Mouse (Mus musculus): ENCODE data around the gene Vpreb3. TPM values are rescaled to one million over a fixed set of nuclear protein-coding genes. Genes with fewer than 3 reads are reported as not detected.
"Not testable (repeated sequence)": the region's sequence is repeated elsewhere in the genome, so short reads cannot be mapped to it uniquely, and the experiment has no call there.

Gene Vpreb3
- polyA plus RNA-seq, 1 experiment from 2014 or later: 1.0 TPM

- H3K4me2 ChIP-seq: no peak overlapping the region
- H3K36me3 ChIP-seq: no peaks in the 10 kb centered on the region
- no peaks in the 10 kb centered on the region for H3K27me3 ChIP-seq (replicated peaks)
- H3K4me1 ChIP-seq: no peaks in the 10 kb centered on the region
- no peak for ATAC-seq (ENCODE audit: low FRiP score)
- no peaks in the 10 kb centered on the region for H3K9me3 ChIP-seq (replicated peaks)
- no peak overlapping the region for H3K9ac ChIP-seq (replicated peaks)
- 95% methylated on average over 3 of the region's 3 CpGs for WGBS
- H3K27ac ChIP-seq (replicated peaks): no peak overlapping the region
- no peak overlapping the region for H3K4me3 ChIP-seq (replicated peaks)
These were observed 36.6 kb downstream of the Vpreb3 start for GRCm38 (mm10) chr10:75979432-75979831.

- no peaks in the 10 kb centered on the region for H3K9me3 ChIP-seq (replicated peaks)
- H3K27ac ChIP-seq (replicated peaks): no peak overlapping the region
- H3K4me2 ChIP-seq: no peak overlapping the region
- H3K4me1 ChIP-seq: no peaks in the 10 kb centered on the region
- no peak overlapping the region for H3K9ac ChIP-seq (replicated peaks)
- H3K27me3 ChIP-seq (replicated peaks): no peaks in the 10 kb centered on the region
- WGBS: 72% methylated on average over 4 of the region's 4 CpGs
- ATAC-seq (ENCODE audit: low FRiP score): no peak
- H3K36me3 ChIP-seq: no peaks in the 10 kb centered on the region
- H3K4me3 ChIP-seq (replicated peaks): no peak overlapping the region
These were observed 47.7 kb downstream of the Vpreb3 start for GRCm38 (mm10) chr10:75990430-75991042.

DNA sequence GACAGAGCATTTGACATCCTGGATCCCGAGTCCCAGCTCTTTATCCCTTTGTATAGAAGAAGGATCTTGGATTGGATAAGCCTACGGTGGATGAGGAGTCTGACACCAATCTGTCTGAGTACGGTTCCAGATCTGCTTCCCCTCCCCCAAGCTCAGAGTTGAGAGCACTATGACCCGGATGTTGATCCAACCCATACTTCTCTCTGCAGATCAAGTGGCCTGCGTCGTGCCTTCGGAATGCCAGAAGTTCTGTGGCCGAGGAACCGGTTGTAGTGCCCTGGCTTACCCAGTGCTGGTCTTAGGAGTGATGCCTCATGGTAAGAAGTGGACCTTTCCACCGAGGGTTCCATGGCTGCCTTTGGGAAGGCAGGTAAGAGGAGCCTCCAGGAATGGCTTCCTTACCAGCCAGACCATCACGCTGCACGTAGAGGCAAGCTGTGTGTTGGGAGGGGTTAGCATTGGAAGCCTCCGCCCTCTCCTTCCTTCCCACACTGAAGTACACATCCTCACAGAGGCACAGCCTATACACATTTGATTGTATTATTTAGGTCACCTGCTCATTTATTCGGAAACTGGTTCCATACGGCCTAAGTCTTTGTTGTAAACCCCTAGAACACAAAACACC lies 50.9 kb downstream of the Vpreb3 start:
- no peak overlapping the region for H3K4me2 ChIP-seq
- H3K27ac ChIP-seq (replicated peaks): no peak overlapping the region
- H3K9ac ChIP-seq (replicated peaks): no peak overlapping the region
- H3K4me1 ChIP-seq: no peaks in the 10 kb centered on the region
- no peaks in the 10 kb centered on the region for H3K9me3 ChIP-seq (replicated peaks)
- no peak overlapping the region for H3K4me3 ChIP-seq (replicated peaks)
- no peak for ATAC-seq (ENCODE audit: low FRiP score)
- H3K27me3 ChIP-seq (replicated peaks): no peaks in the 10 kb centered on the region
- no peaks in the 10 kb centered on the region for H3K36me3 ChIP-seq
- WGBS: 92% methylated on average over 15 of the region's 15 CpGs

- not testable (repeated sequence) for ATAC-seq (ENCODE audit: low FRiP score); H3K4me2 ChIP-seq; H3K4me1 ChIP-seq; H3K4me3 ChIP-seq (replicated peaks); H3K27ac ChIP-seq (replicated peaks); H3K36me3 ChIP-seq; H3K9me3 ChIP-seq (replicated peaks); H3K9ac ChIP-seq (replicated peaks); H3K27me3 ChIP-seq (replicated peaks)
- 74% methylated on average over 13 of the region's 13 CpGs for WGBS
These were observed 51.8 kb downstream of the Vpreb3 start for GRCm38 (mm10) chr10:75994531-75995210.

DNA sequence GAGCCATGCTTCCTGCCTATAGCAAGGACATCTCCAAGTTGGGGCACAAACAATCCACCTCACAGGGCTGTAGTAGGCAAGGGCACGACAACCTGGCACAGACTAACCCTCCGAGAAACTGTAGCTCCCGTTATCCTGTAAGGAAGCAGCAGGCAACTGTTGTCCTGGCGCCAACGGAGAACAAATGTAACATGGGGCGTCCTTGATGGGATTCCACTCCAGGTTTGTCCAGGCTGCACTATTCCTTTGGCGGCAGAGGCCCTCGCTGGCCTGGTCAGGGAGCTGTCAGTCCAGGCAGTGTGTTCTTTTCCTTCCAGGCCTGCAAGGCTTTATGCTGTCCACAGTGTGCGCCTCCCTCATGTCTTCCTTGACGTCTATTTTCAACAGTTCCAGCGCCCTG lies 52.6 kb downstream of the Vpreb3 start:
- Histone ChIP-seq H3K4me2 (no peak overlapping the region), H3K9ac (replicated peaks) (no peak overlapping the region), H3K36me3 (no peaks in the 10 kb centered on the region), H3K4me3 (replicated peaks) (no peak overlapping the region), H3K9me3 (replicated peaks) (no peaks in the 10 kb centered on the region), H3K4me1 (no peaks in the 10 kb centered on the region), H3K27ac (replicated peaks) (no peak overlapping the region), H3K27me3 (replicated peaks) (no peaks in the 10 kb centered on the region)
- WGBS: 93% methylated on average over 11 of the region's 11 CpGs
- no peak for ATAC-seq (ENCODE audit: low FRiP score)

DNA sequence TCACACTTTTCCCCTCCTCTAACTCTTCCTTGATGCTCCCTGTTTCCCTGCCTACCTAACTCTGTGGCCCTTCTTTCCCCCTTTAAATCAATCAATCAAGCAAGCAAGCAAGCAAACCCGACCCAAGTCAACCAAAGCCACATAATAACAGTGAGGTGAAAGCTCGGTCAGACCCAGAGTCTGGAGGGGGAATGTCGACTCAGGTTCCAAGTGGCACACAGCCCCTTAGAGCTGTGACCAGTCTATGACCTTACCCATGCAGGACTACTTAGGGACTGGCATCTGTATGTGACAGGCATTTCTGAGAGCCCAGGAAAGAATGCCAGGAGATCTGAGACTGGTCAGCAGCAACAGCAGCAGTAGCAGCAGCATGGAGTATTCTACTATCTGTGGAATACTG lies 53.5 kb downstream of the Vpreb3 start:
- H3K27ac ChIP-seq (replicated peaks): no peak overlapping the region
- H3K4me2 ChIP-seq: no peak overlapping the region
- WGBS: 56% methylated on average over 3 of the region's 3 CpGs
- H3K9me3 ChIP-seq (replicated peaks): no peaks in the 10 kb centered on the region
- no peak overlapping the region for H3K9ac ChIP-seq (replicated peaks)
- no peak for ATAC-seq (ENCODE audit: low FRiP score)
- no peak overlapping the region for H3K4me3 ChIP-seq (replicated peaks)
- 0 out of 2 replicates have a peak, but pooled peaks cover 2% of the 10 kb centered on the region for H3K4me1 ChIP-seq
- no peaks in the 10 kb centered on the region for H3K36me3 ChIP-seq
- H3K27me3 ChIP-seq (replicated peaks): no peaks in the 10 kb centered on the region

Other genes starting within 250 kb of the Vpreb3 start
- gene Cabin1, start 178.7 kb upstream of the Vpreb3 start, polyA plus RNA-seq (2015; fragmentation: Nextera tagmentation; extraction: Ambion mirVana): 32.9 and 35.8 TPM in 2 replicates
- 91.4 and 101 TPM in 2 replicates for gene Ddt, start 169.6 kb upstream of the Vpreb3 start, polyA plus RNA-seq (2015; fragmentation: Nextera tagmentation; extraction: Ambion mirVana)
- 0.29 TPM in 1 of 2 replicates, not detected in the other for gene Gm20441, start 162.1 kb upstream of the Vpreb3 start, polyA plus RNA-seq (2015; fragmentation: Nextera tagmentation; extraction: Ambion mirVana)
- 1.3 and 5.3 TPM in 2 replicates for gene Gstt3, start 161.6 kb upstream of the Vpreb3 start, polyA plus RNA-seq (2015; fragmentation: Nextera tagmentation; extraction: Ambion mirVana)
- 9.6 and 13.8 TPM in 2 replicates for gene Gstt1, start 144.5 kb upstream of the Vpreb3 start, polyA plus RNA-seq (2015; fragmentation: Nextera tagmentation; extraction: Ambion mirVana)
- gene Gstt4, start 120.5 kb upstream of the Vpreb3 start, polyA plus RNA-seq (2015; fragmentation: Nextera tagmentation; extraction: Ambion mirVana): not detected in 2 replicates
- gene Gstt2, start 105.6 kb upstream of the Vpreb3 start, polyA plus RNA-seq (2015; fragmentation: Nextera tagmentation; extraction: Ambion mirVana): 6.3 and 16.2 TPM in 2 replicates
- 1,840 and 1,880 TPM in 2 replicates for gene Mif, start 82.8 kb upstream of the Vpreb3 start, polyA plus RNA-seq (2015; fragmentation: Nextera tagmentation; extraction: Ambion mirVana)
- 1.2 and 1.9 TPM in 2 replicates for gene Derl3, start 49.6 kb upstream of the Vpreb3 start, polyA plus RNA-seq (2015; fragmentation: Nextera tagmentation; extraction: Ambion mirVana)
- 229 and 243 TPM in 2 replicates for gene Smarcb1, start 21.4 kb upstream of the Vpreb3 start, polyA plus RNA-seq (2015; fragmentation: Nextera tagmentation; extraction: Ambion mirVana)
- gene Chchd10, start 9.9 kb upstream of the Vpreb3 start, polyA plus RNA-seq (2015; fragmentation: Nextera tagmentation; extraction: Ambion mirVana): 166 and 190 TPM in 2 replicates
- 18.6 and 25.4 TPM in 2 replicates for gene Mmp11, start 6.6 kb upstream of the Vpreb3 start, polyA plus RNA-seq (2015; fragmentation: Nextera tagmentation; extraction: Ambion mirVana)
- gene Gm867, start 2.4 kb upstream of the Vpreb3 start, polyA plus RNA-seq (2015; fragmentation: Nextera tagmentation; extraction: Ambion mirVana): 2.3 TPM in 2 replicates
- 0.08 TPM in 1 of 2 replicates, not detected in the other for gene Gm5134, start 11.5 kb downstream of the Vpreb3 start, polyA plus RNA-seq (2015; fragmentation: Nextera tagmentation; extraction: Ambion mirVana)
- gene Zfp280b, start 89.6 kb downstream of the Vpreb3 start, polyA plus RNA-seq (2015; fragmentation: Nextera tagmentation; extraction: Ambion mirVana): 10.3 and 15.3 TPM in 2 replicates
- gene Slc5a4b, start 167.9 kb downstream of the Vpreb3 start, polyA plus RNA-seq (2015; fragmentation: Nextera tagmentation; extraction: Ambion mirVana): not detected in 2 replicates
- 0.11 and 0.22 TPM in 2 replicates for gene Slc5a4a, start 204.4 kb downstream of the Vpreb3 start, polyA plus RNA-seq (2015; fragmentation: Nextera tagmentation; extraction: Ambion mirVana)